ENCODE assay signal across 8 mouse cellular contexts in genomic region chr16:31896971-31897774, GRCm38 (mm10). TPM values are rescaled to one million over a fixed set of nuclear protein-coding genes. Genes with fewer than 3 reads are reported as not detected.
DNase-seq lines count a peak whose midpoint lies in the region; ATAC-seq and TF ChIP-seq lines count a peak whose summit lies in the region.

No protein-coding gene starts in this region.

- 16% methylated on average over 29 of the region's 29 CpGs for WGBS in heart, embryonic 12.5 days
- 17% methylated on average over 29 of the region's 29 CpGs for WGBS in cerebellum, adult 2 months
- WGBS in forebrain, postnatal 0 days: 11% methylated on average over 29 of the region's 29 CpGs
- WGBS in kidney, embryonic 15.5 days: 9% methylated on average over 29 of the region's 29 CpGs
- WGBS in liver, postnatal 0 days (ENCODE audit: insufficient replicate concordance): 18% methylated on average over 29 of the region's 29 CpGs

- no peak overlapping the region for H3K27ac ChIP-seq in heart, embryonic 12.5 days (ENCODE audit: poor library complexity, severe bottlenecking)
- 0 out of 2 replicates have a peak overlapping the region, but pooled peaks have one; percentile 17 for H3K27ac ChIP-seq in cerebellum, adult 2 months (ENCODE audit: insufficient read depth, low read length)
- H3K27ac ChIP-seq in forebrain, postnatal 0 days (ENCODE audit: low read depth, low read length): peak overlapping the region; percentile 80
- no peak overlapping the region for H3K27ac ChIP-seq in kidney, embryonic 15.5 days
- H3K27ac ChIP-seq in liver, postnatal 0 days (ENCODE audit: low read depth): no peak overlapping the region

- H3K9ac ChIP-seq in heart, embryonic 12.5 days: peak overlapping the region; percentile 28; the same call in 1 of the 2 replicates
- H3K9ac ChIP-seq in forebrain, postnatal 0 days: peak overlapping the region; percentile 58
- H3K9ac ChIP-seq in kidney, embryonic 15.5 days: 0 out of 2 replicates have a peak overlapping the region, but pooled peaks have one; percentile 17
- H3K9ac ChIP-seq in liver, postnatal 0 days (replicated peaks): no peak overlapping the region

- H3K4me1 ChIP-seq in heart, embryonic 12.5 days (replicated peaks): peaks cover 21% of the 10 kb centered on the region
- H3K4me1 ChIP-seq in cerebellum, adult 2 months (ENCODE audit: control insufficient read depth, insufficient read depth, low read length): peaks cover 18% of the 10 kb centered on the region
- H3K4me1 ChIP-seq in forebrain, postnatal 0 days (ENCODE audit: insufficient read depth): peaks cover 17% of the 10 kb centered on the region
- H3K4me1 ChIP-seq in kidney, embryonic 15.5 days: peaks cover 14% of the 10 kb centered on the region
- no peaks in the 10 kb centered on the region for H3K4me1 ChIP-seq in liver, postnatal 0 days (ENCODE audit: insufficient read depth)

- no peaks in the 10 kb centered on the region for H3K27me3 ChIP-seq in heart, embryonic 12.5 days (replicated peaks)
- no peaks in the 10 kb centered on the region for H3K27me3 ChIP-seq in cerebellum, adult 2 months (ENCODE audit: control insufficient read depth, insufficient read depth, low read length)
- H3K27me3 ChIP-seq in forebrain, postnatal 0 days (ENCODE audit: insufficient read depth, low read length): no peaks in the 10 kb centered on the region
- H3K27me3 ChIP-seq in kidney, embryonic 15.5 days: no peaks in the 10 kb centered on the region
- H3K27me3 ChIP-seq in liver, postnatal 0 days (ENCODE audit: insufficient read depth, low read length): no peaks in the 10 kb centered on the region

- DNase-seq in heart, postnatal 25 days (ENCODE audit: low spot score): no peak
- peak; percentile 65 to 67 for DNase-seq in cerebellum, adult 2 months
- DNase-seq in forebrain, postnatal 0 days: peak; percentile 76
- no peak for DNase-seq in liver, postnatal 0 days
- DNase-seq in ovary, postnatal 36 days (ENCODE audit: low spot score): peak; percentile 43
- no peak for DNase-seq in c-Kit-positive CD71-positive TER-119-positive erythroid progenitor cells, embryonic 14.5 days (ENCODE audit: low spot score)

- peak; percentile 54; the same call in 1 of the 2 replicates for ATAC-seq in heart, embryonic 12.5 days (ENCODE audit: insufficient number of reproducible peaks, low FRiP score)
- peak; percentile 63 for ATAC-seq in forebrain, postnatal 0 days
- ATAC-seq in kidney, embryonic 15.5 days (replicated peaks; ENCODE audit: low FRiP score): peak; percentile 81
- no peak for ATAC-seq in liver, postnatal 0 days

- peaks cover 9% of the 10 kb centered on the region for H3K9me3 ChIP-seq in heart, embryonic 12.5 days (replicated peaks)
- no peaks in the 10 kb centered on the region for H3K9me3 ChIP-seq in forebrain, postnatal 0 days (ENCODE audit: low read length)
- H3K9me3 ChIP-seq in kidney, embryonic 15.5 days (replicated peaks): no peaks in the 10 kb centered on the region
- H3K9me3 ChIP-seq in liver, postnatal 0 days (ENCODE audit: low read length): no peaks in the 10 kb centered on the region

- no peak for TF ChIP-seq POLR2A in cerebellum, adult 2 months (IDR thresholded peaks at IDR 0.05; ENCODE audit: borderline replicate concordance, insufficient read depth, low read length)

- peak overlapping the region; percentile 64 for H3K4me2 ChIP-seq in heart, embryonic 12.5 days
- H3K4me2 ChIP-seq in forebrain, postnatal 0 days (ENCODE audit: low read depth): peak overlapping the region; percentile 60
- peak overlapping the region; percentile 59 for H3K4me2 ChIP-seq in kidney, embryonic 15.5 days
- H3K4me2 ChIP-seq in liver, postnatal 0 days (ENCODE audit: low read depth, low read length): peak overlapping the region; percentile 52

- intact Hi-C loops in heart, postnatal 25 days (cut with DNase I): no loop called here

- H3K4me3 ChIP-seq in heart, embryonic 12.5 days: peak overlapping the region; percentile 21
- peak overlapping the region; percentile 2 for H3K4me3 ChIP-seq in cerebellum, adult 2 months (replicated peaks; ENCODE audit: insufficient read depth, low read depth, low read length)
- H3K4me3 ChIP-seq in forebrain, postnatal 0 days (ENCODE audit: low read depth, low read length): peak overlapping the region; percentile 24
- peak overlapping the region; percentile 31 for H3K4me3 ChIP-seq in kidney, embryonic 15.5 days (replicated peaks)
- no peak overlapping the region for H3K4me3 ChIP-seq in liver, postnatal 0 days (ENCODE audit: low read depth, low read length)

- H3K36me3 ChIP-seq in heart, embryonic 12.5 days: no peaks in the 10 kb centered on the region
- H3K36me3 ChIP-seq in forebrain, postnatal 0 days (ENCODE audit: insufficient read depth): no peaks in the 10 kb centered on the region
- H3K36me3 ChIP-seq in kidney, embryonic 15.5 days: no peaks in the 10 kb centered on the region
- no peaks in the 10 kb centered on the region for H3K36me3 ChIP-seq in liver, postnatal 0 days (replicated peaks; ENCODE audit: insufficient read depth, low read length)

- TF ChIP-seq CTCF in cerebellum, adult 2 months (IDR thresholded peaks at IDR 0.05; ENCODE audit: borderline replicate concordance, insufficient read depth, low read depth, low read length): peak; percentile 8; the same call in 1 of the 2 replicates
- TF ChIP-seq CTCF in forebrain, postnatal 0 days (IDR thresholded peaks at IDR 0.05; ENCODE audit: low read depth): peak; percentile 49
- TF ChIP-seq CTCF in liver, postnatal 0 days (IDR thresholded peaks at IDR 0.05; ENCODE audit: low read depth): peak; percentile 21

- TF ChIP-seq EP300 in liver, postnatal 0 days (IDR thresholded peaks at IDR 0.05; ENCODE audit: low read depth): no peak

RNA-seq across cellular contexts. Expression of gene Meltf, which starts 18.6 kb away (rescaled TPM):
- 0.09 and 0.15 TPM in 2 replicates for polyA plus RNA-seq in heart, embryonic 12.5 days (2016; fragmentation: Nextera tagmentation; extraction: Ambion mirVana)
- total RNA-seq in heart, postnatal 25 days (2021): under 1 TPM in 1 of 2 experiments, not detected in 1; 0.10 TPM
- polyA plus RNA-seq in cerebellum, adult 2 months (2012; rRNA removed): 0.75 and 1.1 TPM in 2 replicates
- total RNA-seq in forebrain, postnatal 0 days (2014; rRNA removed): 0.54 and 0.67 TPM in 2 replicates
- 0.23 and 0.36 TPM in 2 replicates for polyA plus RNA-seq in forebrain, postnatal 0 days (2015; fragmentation: Nextera tagmentation; extraction: Ambion mirVana)
- polyA plus RNA-seq in kidney, embryonic 15.5 days (2015; fragmentation: Nextera tagmentation; extraction: Ambion mirVana): 0.39 and 0.40 TPM in 2 replicates
- polyA plus RNA-seq in liver, postnatal 0 days (2015; fragmentation: Nextera tagmentation; extraction: Ambion mirVana): 0.12 and 0.14 TPM in 2 replicates

RNA-seq across cellular contexts. Expression of gene Pigz, which starts 36.5 kb away (rescaled TPM):
- polyA plus RNA-seq in heart, embryonic 12.5 days (2016; fragmentation: Nextera tagmentation; extraction: Ambion mirVana): 0.32 and 0.52 TPM in 2 replicates
- 1 to 10 TPM; 1.7 to 3.3 TPM for total RNA-seq in heart, postnatal 25 days (2021)
- 33.1 and 34.2 TPM in 2 replicates for polyA plus RNA-seq in cerebellum, adult 2 months (2012; rRNA removed)
- 1.4 and 4.1 TPM in 2 replicates for total RNA-seq in forebrain, postnatal 0 days (2014; rRNA removed)
- polyA plus RNA-seq in forebrain, postnatal 0 days (2015; fragmentation: Nextera tagmentation; extraction: Ambion mirVana): 2.9 TPM in 2 replicates
- polyA plus RNA-seq in kidney, embryonic 15.5 days (2015; fragmentation: Nextera tagmentation; extraction: Ambion mirVana): 0.62 and 0.86 TPM in 2 replicates
- 0.18 and 0.47 TPM in 2 replicates for polyA plus RNA-seq in liver, postnatal 0 days (2015; fragmentation: Nextera tagmentation; extraction: Ambion mirVana)

RNA-seq across cellular contexts. Expression of gene 0610012G03Rik, which starts 51.1 kb away (rescaled TPM):
- polyA plus RNA-seq in heart, embryonic 12.5 days (2016; fragmentation: Nextera tagmentation; extraction: Ambion mirVana): 90.3 and 91.4 TPM in 2 replicates
- 10 to 100 TPM; 81.8 to 82.0 TPM for total RNA-seq in heart, postnatal 25 days (2021)
- polyA plus RNA-seq in cerebellum, adult 2 months (2012; rRNA removed): 66.2 and 70.7 TPM in 2 replicates
- 81.0 and 95.7 TPM in 2 replicates for total RNA-seq in forebrain, postnatal 0 days (2014; rRNA removed)
- polyA plus RNA-seq in forebrain, postnatal 0 days (2015; fragmentation: Nextera tagmentation; extraction: Ambion mirVana): 151 and 177 TPM in 2 replicates
- 89.6 and 93.8 TPM in 2 replicates for polyA plus RNA-seq in kidney, embryonic 15.5 days (2015; fragmentation: Nextera tagmentation; extraction: Ambion mirVana)
- 58.1 and 58.4 TPM in 2 replicates for polyA plus RNA-seq in liver, postnatal 0 days (2015; fragmentation: Nextera tagmentation; extraction: Ambion mirVana)

RNA-seq across cellular contexts. Expression of gene Ncbp2, which starts 51.1 kb away (rescaled TPM):
- polyA plus RNA-seq in heart, embryonic 12.5 days (2016; fragmentation: Nextera tagmentation; extraction: Ambion mirVana): 79.4 and 85.0 TPM in 2 replicates
- total RNA-seq in heart, postnatal 25 days (2021): 10 to 100 TPM; 21.4 to 25.5 TPM
- 74.0 and 86.5 TPM in 2 replicates for polyA plus RNA-seq in cerebellum, adult 2 months (2012; rRNA removed)
- 29.9 and 39.3 TPM in 2 replicates for total RNA-seq in forebrain, postnatal 0 days (2014; rRNA removed)
- 66.3 and 67.1 TPM in 2 replicates for polyA plus RNA-seq in forebrain, postnatal 0 days (2015; fragmentation: Nextera tagmentation; extraction: Ambion mirVana)
- 110 and 121 TPM in 2 replicates for polyA plus RNA-seq in kidney, embryonic 15.5 days (2015; fragmentation: Nextera tagmentation; extraction: Ambion mirVana)
- 20.4 and 21.4 TPM in 2 replicates for polyA plus RNA-seq in liver, postnatal 0 days (2015; fragmentation: Nextera tagmentation; extraction: Ambion mirVana)

Comparison
In these comparisons a context has a peak if more than half of its experiments do, and no peak if none do; other contexts are left out.
1. H3K27ac ChIP-seq: peak in cerebellum, adult 2 months (single experiment) and forebrain, postnatal 0 days (single experiment); none in heart, embryonic 12.5 days (single experiment), kidney, embryonic 15.5 days (single experiment) and liver, postnatal 0 days (single experiment).
2. DNase-seq: peak in cerebellum, adult 2 months (2 of 2), forebrain, postnatal 0 days (single experiment) and ovary, postnatal 36 days (single experiment); none in heart, postnatal 25 days (single experiment), liver, postnatal 0 days (single experiment) and c-Kit-positive CD71-positive TER-119-positive erythroid progenitor cells, embryonic 14.5 days (single experiment).
3. Peak in every context shown above with its lines, with median percentiles within 50 percentile points of each other: H3K4me2 ChIP-seq and CTCF ChIP-seq.